Mouse (Mus musculus) hindbrain, embryonic 10.5 days (tissue): ENCODE measurements around the gene Ifnar1. TPM values are rescaled to one million over a fixed set of nuclear protein-coding genes. Genes with fewer than 3 reads are reported as not detected.

Source experiments
- DNase-seq: peaks from one replicate; pipeline ENCODE4 v3.0.0-alpha.2; 2017; ENCODE audit warnings: low spot score
- H3K27ac ChIP-seq: fragments of 300-500 bp; sonication (generic); 2 replicates; pipeline ENCODE4 v1.5.1; 2016; ENCODE audit warnings: mild to moderate bottlenecking, moderate library complexity
- H3K27me3 ChIP-seq: fragments of 300-500 bp; sonication (generic); 2 replicates; pipeline ENCODE4 v1.6.1; 2016; ENCODE audit warnings: mild to moderate bottlenecking; ENCODE audit not compliant: poor library complexity, insufficient read depth, severe bottlenecking
- H3K36me3 ChIP-seq: fragments of 300-500 bp; sonication (generic); 2 replicates; pipeline ENCODE4 v1.6.1; 2016; ENCODE audit warnings: mild to moderate bottlenecking, moderate library complexity
- H3K4me1 ChIP-seq: fragments of 300-500 bp; sonication (generic); replicated peaks from 2 replicates; pipeline ENCODE4 v1.6.1; 2016; ENCODE audit warnings: mild to moderate bottlenecking
- H3K4me3 ChIP-seq: fragments of 300-500 bp; sonication (generic); 2 replicates; pipeline ENCODE4 v1.5.1; 2016; ENCODE audit warnings: mild to moderate bottlenecking, moderate library complexity
- H3K9me3 ChIP-seq: fragments of 300-500 bp; sonication (generic); 2 replicates; pipeline ENCODE4 v1.6.1; 2016; ENCODE audit warnings: mild to moderate bottlenecking, moderate library complexity
- WGBS: fragments of 180-500 bp; shearing (Covaris S2); methylation state at CpG from one replicate; pipeline ENCODE4 v1.1.7; 2016; 5-methylcytosine and 5-hydroxymethylcytosine counted together
- polyA plus RNA-seq: library from polyadenylated mRNA; unstranded; fragments of >200 nt; fragmentation: Nextera tagmentation; extraction: Ambion mirVana; gene quantifications from 2 replicates; pipeline ENCODE4 v1.2.1, GENCODE M21; 2016

The Ifnar1 gene
- polyA plus RNA-seq, 1 experiment from 2014 or later: 50.5 TPM

DNA sequence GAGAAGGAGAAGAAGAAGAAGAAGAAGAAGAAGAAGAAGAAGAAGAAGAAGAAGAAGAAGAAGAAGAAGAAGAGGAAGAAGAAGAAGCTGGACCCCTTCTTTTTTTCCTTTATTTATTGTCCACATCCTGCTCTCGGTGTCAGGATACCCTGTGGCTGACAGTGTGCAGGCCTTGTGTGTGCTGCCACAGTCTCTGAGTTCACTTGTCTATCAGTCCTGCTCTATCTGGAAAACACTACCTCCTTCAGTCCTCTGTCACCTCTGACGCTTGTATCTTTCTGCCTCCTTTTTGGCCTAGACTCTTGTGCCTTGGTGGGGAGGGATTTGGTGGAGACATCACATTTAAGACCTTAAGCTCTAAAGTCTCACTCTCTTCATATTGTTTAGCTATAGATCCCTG, 21.6 kb upstream of the Ifnar1 start:
- DNase-seq: no peak
- WGBS: 86% methylated on average over 2 of the region's 2 CpGs
- Histone ChIP-seq H3K9me3 (no peaks in the 10 kb centered on the region), H3K4me1 (peaks cover 32% of the 10 kb centered on the region), H3K27me3 (no peaks in the 10 kb centered on the region), H3K36me3 (0 out of 2 replicates have a peak, but pooled peaks cover 6% of the 10 kb centered on the region), H3K4me3 (no peak overlapping the region), H3K27ac (no peak overlapping the region)

DNA sequence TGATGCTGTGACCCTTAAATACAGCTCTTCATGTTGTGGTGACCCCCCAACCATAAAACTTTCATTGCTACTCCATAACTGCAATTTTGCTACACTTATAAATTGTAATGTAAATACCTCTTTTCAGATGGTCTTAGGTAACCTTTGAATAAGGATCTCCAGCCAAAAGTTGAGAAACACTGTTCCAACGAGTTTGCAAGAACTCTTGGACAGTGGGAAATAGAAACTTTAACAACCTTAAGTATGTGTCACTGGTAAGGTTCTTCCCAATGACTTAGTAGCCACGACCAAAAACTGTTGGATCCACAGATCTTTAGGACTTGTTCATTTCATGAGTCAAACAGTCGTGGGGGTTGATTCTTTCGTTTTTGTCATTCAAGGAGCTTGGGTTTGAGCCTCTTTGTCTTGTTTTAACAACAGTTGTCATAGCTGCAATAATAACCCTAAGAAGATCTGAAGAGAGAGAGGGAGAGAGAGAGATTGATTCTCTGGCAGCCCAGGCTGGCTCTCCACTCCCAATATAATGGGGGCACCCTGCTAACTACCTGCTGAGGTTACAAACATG, 21.1 kb upstream of the Ifnar1 start:
- H3K27ac ChIP-seq: peak overlapping the region; percentile 91

DNA sequence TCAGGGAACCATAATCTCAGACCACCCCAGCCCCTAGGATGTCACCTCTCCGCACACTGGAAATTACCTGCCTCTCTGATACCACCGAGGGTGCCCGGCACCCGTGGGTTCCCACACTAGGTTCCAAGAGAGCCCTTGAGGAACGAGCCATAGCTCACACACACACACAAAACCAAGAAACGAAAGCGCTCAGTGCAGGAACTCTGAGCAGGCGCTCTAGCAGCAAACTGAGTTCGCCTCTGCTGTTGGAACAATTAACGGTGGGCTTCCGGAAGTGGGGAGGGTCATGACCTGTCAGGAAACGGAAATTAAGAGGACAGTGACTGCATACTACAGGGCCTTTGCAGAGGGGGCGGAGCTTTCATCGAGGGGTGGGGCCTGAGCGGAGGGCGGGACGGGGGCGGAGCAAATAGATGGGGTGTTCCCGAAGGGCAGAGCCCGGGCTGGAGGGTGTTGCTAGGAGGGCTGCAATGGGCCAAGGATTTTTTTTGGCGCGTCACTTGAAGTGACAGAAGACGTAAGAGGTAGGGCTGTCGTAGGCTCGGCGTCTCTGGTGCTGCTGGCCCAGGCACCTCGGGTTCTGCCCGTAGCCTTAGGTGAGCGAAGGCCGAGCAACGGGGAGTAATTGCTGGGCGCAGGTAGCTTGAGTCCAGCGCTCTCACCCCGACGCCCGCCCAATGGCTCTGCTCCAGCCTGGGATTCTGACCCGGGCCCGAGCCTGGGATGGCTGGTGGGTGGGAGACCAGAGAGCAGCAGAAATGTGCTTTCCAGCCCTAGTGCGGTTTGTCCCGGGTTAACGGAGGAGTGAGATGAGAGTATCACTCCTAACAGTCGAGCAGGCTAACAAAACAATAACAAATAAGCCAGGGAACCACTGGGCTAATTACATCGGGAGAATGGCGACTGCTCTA, 20.2 kb upstream of the Ifnar1 start:
- H3K27ac ChIP-seq: peak overlapping the region; percentile 91
- DNase-seq: peak; percentile 96
- peak overlapping the region; percentile 73 for H3K4me3 ChIP-seq
- 0 out of 2 replicates have a peak, but pooled peaks cover 6% of the 10 kb centered on the region for H3K36me3 ChIP-seq
- H3K4me1 ChIP-seq: peaks cover 32% of the 10 kb centered on the region
- no peaks in the 10 kb centered on the region for H3K9me3 ChIP-seq
- no peaks in the 10 kb centered on the region for H3K27me3 ChIP-seq
- 2% methylated on average over 44 of the region's 44 CpGs for WGBS

More for the DNA sequence above, 21.1 kb upstream of the Ifnar1 start:
- no peak for DNase-seq
- 89% methylated on average over 4 of the region's 4 CpGs for WGBS
- Histone ChIP-seq H3K4me3 (peak overlapping the region; percentile 73), H3K27me3 (no peaks in the 10 kb centered on the region), H3K4me1 (peaks cover 32% of the 10 kb centered on the region), H3K36me3 (0 out of 2 replicates have a peak, but pooled peaks cover 6% of the 10 kb centered on the region), H3K9me3 (no peaks in the 10 kb centered on the region)

DNA sequence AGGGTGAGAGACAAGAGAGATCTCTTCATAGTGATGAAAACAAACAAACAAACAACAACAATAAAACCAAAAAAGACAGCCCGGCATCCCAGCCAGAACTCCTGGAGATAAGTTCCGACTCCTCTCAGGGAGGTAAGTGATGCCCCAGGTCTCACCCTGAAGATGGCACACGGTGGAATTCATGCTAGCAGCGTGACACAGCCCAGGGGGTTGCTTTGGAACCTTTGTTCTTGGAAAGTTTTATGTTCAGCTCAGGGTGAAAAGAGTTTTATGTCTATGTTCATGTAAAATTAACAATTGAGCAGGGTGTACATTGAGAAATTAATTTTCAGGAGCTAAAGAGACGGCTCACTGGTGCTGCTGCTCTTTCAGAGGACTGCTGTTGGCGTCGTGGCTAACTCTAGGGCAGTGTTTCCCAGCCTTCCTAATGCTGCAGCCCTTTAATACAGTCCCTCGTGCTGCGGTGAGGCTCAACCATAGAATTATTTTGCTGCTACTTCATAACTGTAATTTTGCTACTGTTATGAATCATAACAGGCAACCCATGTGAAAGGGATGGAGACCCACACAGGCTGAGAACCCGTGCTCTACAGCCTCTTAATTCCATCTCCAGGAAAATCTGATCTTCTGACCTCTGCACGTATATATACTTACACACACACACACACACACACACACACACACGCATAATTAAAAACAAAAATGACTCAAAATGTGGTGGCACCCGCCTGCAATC, 19.4 kb upstream of the Ifnar1 start:
- Histone ChIP-seq H3K4me3 (peak overlapping the region; percentile 73), H3K27ac (peak overlapping the region; percentile 91; the same call in 1 of the 2 replicates), H3K9me3 (no peaks in the 10 kb centered on the region), H3K4me1 (peaks cover 32% of the 10 kb centered on the region), H3K36me3 (0 out of 2 replicates have a peak, but pooled peaks cover 6% of the 10 kb centered on the region), H3K27me3 (no peaks in the 10 kb centered on the region)
- 55% methylated on average over 13 of the region's 13 CpGs for WGBS
- no peak for DNase-seq

DNA sequence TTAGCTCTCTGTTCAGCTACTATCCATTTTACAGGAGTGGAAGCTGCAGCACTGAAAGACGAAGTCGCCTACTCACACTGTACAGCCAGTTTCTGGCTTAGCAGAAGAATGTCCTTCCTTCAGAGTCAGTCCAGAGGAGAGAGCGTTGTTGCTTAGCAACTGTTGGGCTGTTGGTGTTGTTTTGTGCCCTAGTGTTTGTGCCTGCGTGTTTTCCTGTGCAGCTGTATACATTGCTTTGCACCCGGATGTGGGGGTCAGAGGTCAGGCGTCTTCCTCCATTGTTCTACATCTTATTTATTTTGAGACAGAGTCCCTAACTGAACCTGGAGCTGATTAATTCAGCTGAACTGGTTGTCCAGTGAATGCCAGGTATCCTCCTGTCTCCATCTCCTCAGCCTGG, 18.5 kb upstream of the Ifnar1 start:
- Histone ChIP-seq H3K36me3 (0 out of 2 replicates have a peak, but pooled peaks cover 6% of the 10 kb centered on the region), H3K27ac (no peak overlapping the region), H3K27me3 (no peaks in the 10 kb centered on the region), H3K4me1 (peaks cover 32% of the 10 kb centered on the region), H3K9me3 (no peaks in the 10 kb centered on the region), H3K4me3 (peak overlapping the region; percentile 9; the same call in 1 of the 2 replicates)
- peak; percentile 49 for DNase-seq
- WGBS: 55% methylated on average over 6 of the region's 6 CpGs

DNA sequence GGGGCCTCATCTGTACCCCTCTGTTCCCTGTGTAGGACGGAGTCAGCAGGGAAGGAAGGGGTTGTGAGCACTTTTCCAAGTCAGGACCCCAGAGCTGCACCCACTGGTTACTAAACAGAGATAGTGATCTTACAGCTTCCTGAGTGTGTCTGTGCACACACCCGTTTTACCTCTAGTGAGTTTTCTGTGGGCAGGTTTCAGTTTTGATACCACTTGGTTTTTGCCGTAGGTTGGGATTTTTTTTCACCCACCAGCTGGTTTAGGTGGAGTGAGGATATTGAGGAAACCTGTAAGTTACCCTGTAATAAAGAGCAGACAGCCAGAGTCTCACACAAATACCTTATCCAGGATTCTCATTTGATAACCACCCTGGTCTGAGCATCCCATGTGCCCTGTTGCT, 14.6 kb upstream of the Ifnar1 start:
- 82% methylated on average over 3 of the region's 3 CpGs for WGBS
- Histone ChIP-seq H3K27me3 (no peaks in the 10 kb centered on the region), H3K36me3 (0 out of 2 replicates have a peak, but pooled peaks cover 6% of the 10 kb centered on the region), H3K4me1 (peaks cover 14% of the 10 kb centered on the region), H3K9me3 (no peaks in the 10 kb centered on the region), H3K4me3 (no peak overlapping the region), H3K27ac (no peak overlapping the region)
- DNase-seq: no peak

DNA sequence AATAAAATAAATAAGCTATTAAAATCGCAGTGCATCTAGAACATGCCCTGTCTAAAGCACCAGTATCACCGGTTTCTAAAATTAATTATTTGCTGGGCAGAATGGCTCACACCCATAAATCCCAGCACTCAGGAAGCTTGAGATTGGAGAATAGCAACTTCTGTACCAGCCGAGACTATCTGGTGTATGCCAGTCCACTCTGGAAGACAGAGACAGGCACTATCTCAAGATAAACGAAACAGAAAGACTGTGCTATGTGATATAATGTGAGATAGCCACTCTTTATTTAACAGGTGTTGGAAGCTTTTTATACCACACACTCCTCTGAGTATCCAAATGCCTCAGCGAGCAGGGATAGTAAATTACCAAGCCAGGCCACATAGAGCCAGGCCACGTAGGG, 13.6 kb upstream of the Ifnar1 start:
- Histone ChIP-seq H3K4me3 (no peak overlapping the region), H3K9me3 (no peaks in the 10 kb centered on the region), H3K36me3 (0 out of 2 replicates have a peak, but pooled peaks cover 6% of the 10 kb centered on the region), H3K27me3 (no peaks in the 10 kb centered on the region), H3K27ac (no peak overlapping the region), H3K4me1 (peaks cover 7% of the 10 kb centered on the region)
- no peak for DNase-seq
- 81% methylated on average over 6 of the region's 6 CpGs for WGBS

DNA sequence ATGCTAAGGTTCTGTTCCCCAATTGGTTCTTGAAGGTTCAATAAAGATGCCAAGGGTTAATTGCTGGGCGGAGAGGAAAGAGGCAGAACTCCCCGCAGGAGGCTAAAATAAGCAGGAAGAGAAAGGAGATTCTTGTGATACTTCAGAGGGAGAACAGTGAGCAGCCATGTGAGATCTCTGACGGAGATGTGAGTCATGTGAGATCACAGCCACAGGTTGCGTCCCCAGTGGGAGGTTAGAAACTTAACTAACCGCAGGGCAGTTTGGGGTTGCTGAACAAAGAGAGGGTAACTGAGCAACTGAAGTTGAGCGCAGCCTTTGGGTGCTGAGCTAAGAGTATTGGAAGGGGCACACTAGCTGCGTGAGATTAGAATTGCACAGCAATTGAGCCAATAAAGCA, 9.3 kb upstream of the Ifnar1 start:
- H3K36me3 ChIP-seq: no peaks in the 10 kb centered on the region
- no peaks in the 10 kb centered on the region for H3K9me3 ChIP-seq
- H3K27me3 ChIP-seq: no peaks in the 10 kb centered on the region
- no peak overlapping the region for H3K4me3 ChIP-seq
- peaks cover 3% of the 10 kb centered on the region; the same call in 1 of the 2 replicates for H3K4me1 ChIP-seq
- WGBS: 57% methylated on average over 7 of the region's 7 CpGs
- no peak for DNase-seq
- H3K27ac ChIP-seq: no peak overlapping the region

DNA sequence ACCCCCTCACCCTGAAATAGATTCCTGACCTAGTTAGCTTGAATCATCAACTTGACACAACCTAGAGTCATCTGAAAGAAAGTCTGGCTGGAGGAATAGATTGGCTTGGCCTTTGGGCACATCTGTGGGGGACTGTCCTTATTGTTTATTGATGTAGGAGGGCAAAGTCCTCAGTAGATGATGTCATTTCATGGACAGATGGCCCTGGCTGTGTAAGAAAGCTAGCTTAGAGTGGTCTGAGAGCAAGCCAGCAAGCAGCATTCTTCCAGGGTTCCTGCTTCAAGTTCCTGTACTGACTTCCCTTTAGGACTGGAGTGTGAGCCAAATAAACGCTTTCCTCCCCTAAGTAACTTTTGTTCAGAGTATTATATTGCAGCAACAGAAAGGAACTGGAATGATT, 7.0 kb upstream of the Ifnar1 start:
- no peak for DNase-seq
- no peak overlapping the region for H3K4me3 ChIP-seq
- H3K27me3 ChIP-seq: no peaks in the 10 kb centered on the region
- H3K36me3 ChIP-seq: no peaks in the 10 kb centered on the region
- H3K9me3 ChIP-seq: no peaks in the 10 kb centered on the region
- H3K4me1 ChIP-seq: peaks cover 3% of the 10 kb centered on the region; the same call in 1 of the 2 replicates
- no peak overlapping the region for H3K27ac ChIP-seq
- 82% methylated on average over 1 of the region's 1 CpGs for WGBS

DNA sequence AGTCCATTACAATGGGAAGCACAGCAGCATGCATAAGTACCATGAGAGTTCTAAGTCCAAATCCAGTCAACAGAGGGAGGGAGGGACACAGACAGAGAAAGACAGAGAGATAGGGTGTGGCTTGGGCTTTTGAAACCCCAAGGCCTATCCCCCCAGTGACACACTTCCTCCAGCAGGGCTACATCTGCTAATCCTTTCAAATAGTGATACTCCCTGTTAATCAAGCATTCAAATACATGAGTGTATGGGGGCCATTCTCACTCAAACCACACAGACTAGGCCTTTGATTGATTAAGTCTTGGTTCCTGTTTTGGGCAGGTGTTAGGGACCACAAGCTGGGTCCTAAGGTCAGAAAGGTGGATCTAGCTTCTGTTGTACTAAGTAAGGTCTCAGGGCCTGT, 4.5 kb upstream of the Ifnar1 start:
- peaks cover 15% of the 10 kb centered on the region for H3K4me1 ChIP-seq

DNA sequence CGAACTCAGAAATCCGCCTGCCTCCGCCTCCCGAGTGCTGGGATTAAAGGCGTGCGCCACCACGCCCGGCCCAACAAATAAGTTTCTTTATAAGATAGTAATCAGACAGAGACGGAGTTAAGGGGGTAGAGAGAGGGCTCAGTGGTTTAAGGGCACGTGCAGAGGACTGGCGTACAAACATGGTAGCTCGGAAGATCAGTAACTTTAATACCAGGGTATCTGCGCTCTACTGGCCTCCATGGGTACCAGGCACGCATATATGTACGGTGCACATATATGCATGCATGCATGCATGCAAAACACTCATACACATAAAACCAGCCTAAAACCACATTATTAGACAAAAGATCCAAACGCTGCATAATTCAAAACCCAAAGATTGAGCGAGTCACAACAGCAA, 651 bp upstream of the Ifnar1 start:
- Histone ChIP-seq H3K4me1 (peaks cover 22% of the 10 kb centered on the region), H3K9me3 (no peaks in the 10 kb centered on the region), H3K27me3 (no peaks in the 10 kb centered on the region), H3K27ac (peak overlapping the region; percentile 93), H3K36me3 (peaks cover 22% of the 10 kb centered on the region), H3K4me3 (peak overlapping the region; percentile 90)
- 52% methylated on average over 17 of the region's 17 CpGs for WGBS
- peak; percentile 12 for DNase-seq

More for the DNA sequence above, 4.5 kb upstream of the Ifnar1 start:
- Histone ChIP-seq H3K36me3 (no peaks in the 10 kb centered on the region), H3K4me3 (no peak overlapping the region), H3K27me3 (no peaks in the 10 kb centered on the region), H3K27ac (no peak overlapping the region), H3K9me3 (no peaks in the 10 kb centered on the region)
- DNase-seq: no peak

DNA sequence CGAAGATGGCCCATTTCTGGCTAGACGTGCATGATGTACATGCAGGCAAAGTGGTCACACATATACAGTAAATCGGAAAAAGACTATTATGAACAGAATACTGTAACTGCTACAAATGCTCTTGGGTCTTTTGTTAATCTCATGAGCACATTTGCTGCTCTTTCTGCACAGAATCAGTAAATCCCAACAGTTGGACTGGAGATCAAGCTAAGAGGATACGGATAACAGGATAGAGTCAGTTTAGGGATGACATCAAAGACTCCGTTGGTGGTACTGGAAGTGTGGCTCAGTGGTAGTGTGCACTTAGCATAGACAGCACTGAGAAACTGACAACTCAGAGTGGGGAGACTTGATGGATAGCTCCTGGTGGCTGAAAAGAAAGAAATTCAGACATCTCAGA, 803 bp downstream of the Ifnar1 start:
- Histone ChIP-seq H3K4me3 (peak overlapping the region; percentile 90), H3K36me3 (peaks cover 36% of the 10 kb centered on the region), H3K27me3 (no peaks in the 10 kb centered on the region), H3K4me1 (peaks cover 22% of the 10 kb centered on the region), H3K27ac (peak overlapping the region; percentile 93), H3K9me3 (no peaks in the 10 kb centered on the region)
- 38% methylated on average over 5 of the region's 5 CpGs for WGBS
- no peak for DNase-seq
